Mouse (Mus musculus): ENCODE measurements at regions not wholly inside any gene's neighbourhood (a gene's known extent, or its start where the extent isn't known, plus 50 kb on each side); places are given as distances from the start of the nearest gene placed in this dataset.

GRCm38 (mm10) chr9:93955235-93956040 lies 582.4 kb downstream of the 1190002N15Rik start:
- DNase-seq (ENCODE audit: low spot score): no peak

GRCm38 (mm10) chr9:93948671-93949070 lies 589.2 kb downstream of the 1190002N15Rik start:
- DNase-seq (ENCODE audit: low spot score): no peak

- no peak for DNase-seq (ENCODE audit: low spot score)
Observed at GRCm38 (mm10) chr9:93947053-93947452, 590.8 kb downstream of the 1190002N15Rik start.

GRCm38 (mm10) chr9:93940193-93940592 lies 597.7 kb downstream of the 1190002N15Rik start:
- DNase-seq (ENCODE audit: low spot score): no peak

- no peak for DNase-seq (ENCODE audit: low spot score)
Observed at GRCm38 (mm10) chr9:93930684-93931083, 607.2 kb downstream of the 1190002N15Rik start.

- DNase-seq (ENCODE audit: low spot score): no peak
Observed at GRCm38 (mm10) chr9:93889256-93889655, 648.6 kb downstream of the 1190002N15Rik start.

- DNase-seq (ENCODE audit: low spot score): no peak
Observed at GRCm38 (mm10) chr9:93880112-93880511, 657.8 kb downstream of the 1190002N15Rik start.

GRCm38 (mm10) chr9:93879572-93879971 lies 658.3 kb downstream of the 1190002N15Rik start:
- no peak for DNase-seq (ENCODE audit: low spot score)

GRCm38 (mm10) chr9:93870778-93871177 lies 667.1 kb downstream of the 1190002N15Rik start:
- no peak for DNase-seq (ENCODE audit: low spot score)

- no peak for DNase-seq (ENCODE audit: low spot score)
Observed at GRCm38 (mm10) chr9:93857937-93858336, 679.9 kb downstream of the 1190002N15Rik start.

GRCm38 (mm10) chr9:93846411-93846810 lies 691.5 kb downstream of the 1190002N15Rik start:
- no peak for DNase-seq (ENCODE audit: low spot score)

GRCm38 (mm10) chr9:93843869-93844268 lies 694.0 kb downstream of the 1190002N15Rik start:
- no peak for DNase-seq (ENCODE audit: low spot score)

All from left cerebral cortex, adult 11 months (tissue).